Mouse (Mus musculus): ENCODE measurements at regions not wholly inside any gene's neighbourhood (a gene's known extent, or its start where the extent isn't known, plus 50 kb on each side); places are given as distances from the start of the nearest gene placed in this dataset.

DNA sequence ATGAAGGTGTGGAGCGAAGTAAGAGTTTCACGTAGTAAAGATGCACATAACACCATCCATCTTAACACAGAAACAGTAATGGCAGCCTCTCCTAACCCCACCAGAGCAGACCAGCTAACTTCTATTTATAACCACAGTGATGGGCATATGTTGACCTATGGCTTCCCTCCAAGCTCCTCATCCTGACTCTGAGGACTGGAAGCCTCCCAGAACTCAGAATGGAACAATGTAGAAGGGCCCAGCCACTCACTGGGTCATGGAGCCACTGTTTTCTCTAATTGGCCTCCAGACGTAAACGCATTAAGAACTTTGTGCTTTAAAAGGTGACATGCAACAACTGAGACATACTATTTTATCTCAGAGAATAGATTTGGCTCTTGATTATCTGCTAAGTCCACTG lies 77.0 kb downstream of the Irs2 start:
- DNase-seq (ENCODE audit: low read depth, low spot score): no peak

DNA sequence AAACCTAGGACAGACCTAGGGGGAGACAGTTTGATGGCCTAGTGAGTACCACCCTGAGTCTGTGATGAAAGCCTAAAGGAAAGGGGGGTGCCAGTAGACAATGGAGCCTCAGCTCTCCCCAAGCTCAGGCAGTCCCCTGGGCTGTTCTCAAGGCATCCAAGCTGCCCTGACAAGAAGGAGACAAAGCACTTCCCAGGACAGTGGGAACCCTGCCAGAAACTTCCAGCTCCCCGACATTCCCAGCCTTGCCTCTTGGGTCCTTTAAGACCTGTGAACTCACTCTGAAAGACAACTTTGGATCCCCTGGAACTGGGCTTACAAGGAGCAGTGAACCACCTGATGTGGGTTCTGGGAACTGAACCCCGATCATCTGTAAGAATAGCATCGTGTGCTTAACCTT lies 79.4 kb downstream of the Irs2 start:
- DNase-seq (ENCODE audit: low read depth, low spot score): no peak

DNA sequence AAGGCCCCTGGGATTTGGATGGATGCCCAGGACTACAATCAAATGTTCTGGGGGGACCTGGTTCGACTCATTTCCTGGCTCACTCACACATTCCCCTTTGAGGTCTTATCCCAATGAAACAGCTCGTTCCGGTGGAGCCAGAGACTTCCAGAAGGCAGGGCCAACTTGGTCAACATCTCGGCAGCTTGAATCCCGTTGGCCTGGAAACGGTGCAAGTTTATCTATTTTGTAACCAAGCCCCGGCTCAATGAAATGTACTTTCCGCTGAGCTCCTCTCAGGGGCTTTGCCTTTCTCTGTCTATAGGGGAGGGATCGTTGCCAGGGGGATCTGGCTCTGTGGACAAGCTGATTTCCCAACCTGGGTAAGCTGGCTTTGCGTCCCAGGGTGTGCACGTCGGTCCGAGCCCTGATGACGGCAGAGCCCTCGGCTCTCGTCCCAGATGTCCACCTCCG lies 79.9 kb downstream of the Irs2 start:
- no peak for DNase-seq (ENCODE audit: low read depth, low spot score)

DNA sequence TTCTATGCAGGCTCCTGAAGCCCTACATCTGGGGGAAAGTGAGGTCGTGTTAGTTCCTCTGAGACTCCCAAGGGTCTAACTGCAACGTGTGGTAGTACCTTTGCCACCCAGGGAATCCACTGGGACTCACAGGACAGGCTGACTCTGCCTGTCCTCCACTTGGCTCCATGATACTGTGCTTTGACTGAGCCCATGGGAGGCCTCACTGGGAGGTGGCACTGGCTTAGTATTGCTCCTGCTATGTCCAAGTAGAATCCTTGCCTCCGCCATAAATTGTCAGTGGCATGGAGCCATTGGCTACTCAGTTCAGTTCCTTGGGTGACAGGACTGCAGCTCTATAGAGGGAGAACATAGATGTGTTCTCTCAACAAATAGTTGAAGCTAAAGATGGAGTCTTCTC lies 81.1 kb downstream of the Irs2 start:
- DNase-seq (ENCODE audit: low read depth, low spot score): no peak

DNA sequence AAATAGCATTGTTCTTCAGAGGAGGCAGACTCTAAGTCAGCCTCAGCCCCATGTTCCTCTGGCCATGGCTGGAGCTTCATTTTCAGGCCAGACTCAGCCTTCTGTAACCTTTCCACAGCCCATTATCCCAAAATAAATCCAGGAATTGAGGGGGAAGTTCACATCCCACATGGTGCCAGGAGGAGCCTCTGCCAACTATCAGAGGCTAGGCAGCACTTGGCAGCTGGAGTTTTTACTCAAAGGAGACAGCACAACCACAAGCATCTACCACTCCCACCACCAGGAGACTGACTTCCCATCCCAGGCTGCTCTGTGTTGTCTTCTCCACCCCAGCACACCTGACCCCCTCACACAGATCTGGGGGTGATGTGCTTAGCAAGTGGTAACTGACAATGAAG lies 81.7 kb downstream of the Irs2 start:
- no peak for DNase-seq (ENCODE audit: low read depth, low spot score)

DNA sequence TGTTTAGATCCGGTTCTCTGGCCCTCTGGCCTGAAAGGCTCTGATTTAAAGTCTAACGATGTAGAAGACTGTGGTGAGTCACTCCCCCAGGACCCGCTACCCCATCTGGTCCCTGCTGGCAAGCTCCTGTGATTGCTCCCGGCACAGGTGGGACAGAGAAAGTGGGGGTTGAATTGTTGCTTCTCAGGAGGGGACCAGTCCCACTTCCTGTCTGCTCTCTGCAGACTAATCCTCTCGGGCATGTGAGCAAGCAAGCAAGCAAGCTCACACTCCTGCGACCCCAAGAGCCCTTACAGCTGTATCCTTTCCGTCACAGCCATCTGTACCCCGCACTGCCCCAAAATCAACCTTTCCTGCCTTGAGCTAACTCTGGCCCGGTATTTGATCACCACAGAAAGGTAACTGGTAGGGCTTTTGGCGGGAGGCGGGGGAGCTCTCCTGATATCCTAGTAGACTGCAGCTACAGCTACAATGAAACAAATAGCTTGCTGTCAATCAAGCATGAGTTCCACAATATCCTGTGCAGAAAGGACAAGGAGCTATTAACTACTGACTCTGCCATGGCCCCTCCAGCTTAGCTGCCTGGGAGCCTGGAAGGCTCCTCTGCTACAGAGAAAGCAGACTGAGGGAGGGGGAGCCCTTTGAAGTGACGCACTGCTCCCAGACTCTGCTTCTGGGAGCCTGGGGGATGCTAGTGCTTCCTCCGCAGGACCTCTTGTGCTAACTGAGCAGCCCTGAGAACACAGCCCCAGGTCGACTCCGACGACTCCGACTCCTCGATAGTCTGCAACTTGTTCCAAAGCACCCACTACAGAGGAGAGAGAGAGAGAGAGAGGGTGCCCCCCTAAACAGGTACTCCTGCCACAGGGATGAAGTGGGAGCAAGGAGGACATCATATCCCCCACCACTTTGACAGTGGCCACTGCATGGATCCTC lies 82.4 kb downstream of the Irs2 start:
- peak; percentile 50 for DNase-seq (ENCODE audit: low read depth, low spot score)

DNA sequence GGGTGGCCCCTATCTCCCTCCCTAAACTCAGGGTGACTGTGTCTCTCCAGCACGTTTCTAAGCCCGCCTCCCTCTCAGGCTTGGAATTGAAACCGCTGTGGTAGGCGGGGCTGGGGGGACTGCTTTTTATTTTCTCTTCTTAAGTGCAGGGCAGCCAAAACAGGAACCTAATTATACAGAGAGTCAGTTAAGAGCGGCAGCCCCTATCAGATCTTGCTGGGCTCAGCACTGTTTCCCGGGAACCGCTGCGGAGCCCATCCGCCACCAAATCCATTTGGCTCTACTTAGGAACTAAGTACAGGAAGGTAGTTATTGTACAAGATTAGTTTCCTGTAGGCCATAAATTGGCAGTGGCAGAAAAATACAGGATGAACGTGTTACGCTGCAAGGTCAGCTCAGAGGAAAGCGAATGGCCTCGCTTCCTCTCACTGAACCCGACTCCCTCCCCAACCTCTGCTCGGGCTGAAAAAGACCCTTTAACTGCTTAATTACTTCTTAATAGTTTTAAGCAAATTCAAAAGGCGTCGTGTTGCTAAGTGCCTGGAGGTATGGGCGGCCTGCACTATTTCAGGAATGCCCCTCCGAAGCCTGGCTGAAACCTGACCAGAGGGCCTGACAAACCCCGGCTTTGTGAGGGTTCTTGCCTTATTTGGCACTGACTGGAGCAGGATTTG lies 83.6 kb downstream of the Irs2 start:
- peak; percentile 83 for DNase-seq (ENCODE audit: low read depth, low spot score)

DNA sequence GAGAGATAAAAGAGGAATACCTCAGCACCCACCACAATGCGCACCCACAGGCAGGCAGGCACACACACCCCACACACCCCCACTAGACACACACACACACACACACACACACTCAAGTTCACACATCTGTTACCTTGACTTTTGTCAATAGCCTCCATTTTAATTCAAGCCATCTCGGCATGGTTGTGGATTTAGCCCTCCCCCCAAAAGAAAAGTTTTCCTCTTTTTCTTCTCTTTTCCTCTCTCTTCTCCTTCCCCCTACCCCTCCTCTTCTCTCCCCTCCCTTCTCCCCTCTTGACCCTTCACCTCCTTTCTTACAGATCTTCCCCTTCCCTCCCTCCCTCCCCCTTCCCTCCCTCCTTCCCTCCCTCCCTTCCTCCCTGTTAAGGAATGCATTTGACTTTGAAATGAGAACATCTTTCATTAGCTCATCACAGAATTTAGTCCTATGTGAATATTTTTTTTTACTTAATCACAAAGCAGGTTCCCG lies 84.2 kb downstream of the Irs2 start:
- DNase-seq (ENCODE audit: low read depth, low spot score): no peak

DNA sequence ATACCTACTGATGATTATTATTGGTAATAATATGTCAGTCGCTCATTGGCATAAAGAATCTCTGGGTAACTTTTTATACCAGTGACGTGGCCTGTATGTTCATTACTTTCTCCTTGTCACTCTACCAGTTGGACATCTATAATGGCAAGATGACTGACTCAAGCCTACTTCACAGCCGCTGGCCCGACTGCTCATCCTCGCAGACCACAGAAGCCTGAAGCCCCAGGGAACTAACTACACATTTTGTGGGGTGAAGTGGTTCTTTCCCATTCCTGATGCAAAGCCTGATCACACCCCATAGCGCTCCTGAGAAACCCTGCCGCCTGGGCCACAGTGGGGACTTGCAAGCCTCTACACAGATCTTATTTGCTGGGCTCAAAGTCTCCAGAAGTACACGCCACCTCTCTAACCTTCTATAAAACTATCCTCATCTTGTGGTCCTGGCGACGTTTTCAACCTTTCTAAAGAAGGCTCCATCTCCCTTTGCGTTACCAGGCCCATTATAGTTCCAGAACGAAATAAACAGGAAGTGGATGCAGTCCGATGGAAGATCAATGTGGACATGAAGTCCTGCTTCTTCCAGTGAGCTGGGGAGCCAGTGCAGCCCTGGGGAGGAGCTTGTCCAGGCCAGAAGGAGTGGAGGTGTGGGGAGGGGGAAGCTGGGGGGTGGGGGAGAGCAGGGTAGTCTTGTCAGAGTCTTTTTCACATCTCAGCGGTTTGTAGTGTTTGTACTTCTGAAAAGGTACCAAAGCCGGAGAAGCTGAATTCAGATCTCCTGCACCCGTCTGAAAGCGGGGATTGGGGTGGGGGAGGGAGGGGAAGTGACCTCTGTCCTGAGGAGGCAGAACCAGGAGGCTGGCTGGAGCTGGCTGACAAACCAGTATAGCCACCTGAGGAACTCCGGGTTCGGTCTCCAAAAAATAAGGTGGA lies 84.9 kb downstream of the Irs2 start:
- peak; percentile 56 for DNase-seq (ENCODE audit: low read depth, low spot score)

DNA sequence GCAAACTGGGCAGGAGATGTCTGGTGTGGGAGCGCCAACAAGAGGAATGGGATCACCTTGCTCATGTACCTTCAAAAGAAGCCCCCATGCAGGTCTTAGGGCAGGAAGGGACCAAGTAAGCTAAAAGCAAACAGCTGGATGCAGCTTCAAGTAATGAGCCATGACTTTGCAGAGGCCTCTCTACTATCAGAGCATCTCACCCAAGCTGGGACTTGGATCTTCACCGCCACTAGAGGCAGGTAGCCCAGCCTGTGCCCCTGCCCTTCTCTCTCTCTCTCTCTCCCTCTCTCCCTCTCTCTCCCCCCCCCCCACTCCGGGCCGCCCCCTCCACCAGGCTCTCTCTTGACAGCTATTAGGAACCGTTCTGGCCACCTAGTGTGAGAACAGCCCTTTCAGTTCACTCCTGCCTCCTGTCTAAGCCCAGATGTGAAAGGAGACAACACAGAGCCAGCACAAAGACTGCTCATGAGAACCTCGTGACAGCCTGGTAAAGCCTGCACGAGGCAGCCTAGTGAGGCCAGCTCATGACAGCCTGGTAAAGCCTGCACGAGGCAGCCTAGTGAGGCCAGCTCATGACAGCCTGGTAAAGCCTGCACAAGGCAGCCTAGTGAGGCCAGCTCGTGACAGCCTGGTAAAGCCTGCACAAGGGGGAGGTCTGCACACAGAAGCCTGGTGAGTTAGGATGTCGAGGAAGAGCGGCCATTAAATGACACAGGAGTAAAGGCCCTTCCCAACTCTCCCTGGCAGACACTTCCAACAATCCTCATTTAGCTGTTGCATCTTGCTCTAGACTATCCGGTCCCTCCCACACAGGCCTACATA lies 85.8 kb downstream of the Irs2 start:
- peak; percentile 14 for DNase-seq (ENCODE audit: low read depth, low spot score)

DNA sequence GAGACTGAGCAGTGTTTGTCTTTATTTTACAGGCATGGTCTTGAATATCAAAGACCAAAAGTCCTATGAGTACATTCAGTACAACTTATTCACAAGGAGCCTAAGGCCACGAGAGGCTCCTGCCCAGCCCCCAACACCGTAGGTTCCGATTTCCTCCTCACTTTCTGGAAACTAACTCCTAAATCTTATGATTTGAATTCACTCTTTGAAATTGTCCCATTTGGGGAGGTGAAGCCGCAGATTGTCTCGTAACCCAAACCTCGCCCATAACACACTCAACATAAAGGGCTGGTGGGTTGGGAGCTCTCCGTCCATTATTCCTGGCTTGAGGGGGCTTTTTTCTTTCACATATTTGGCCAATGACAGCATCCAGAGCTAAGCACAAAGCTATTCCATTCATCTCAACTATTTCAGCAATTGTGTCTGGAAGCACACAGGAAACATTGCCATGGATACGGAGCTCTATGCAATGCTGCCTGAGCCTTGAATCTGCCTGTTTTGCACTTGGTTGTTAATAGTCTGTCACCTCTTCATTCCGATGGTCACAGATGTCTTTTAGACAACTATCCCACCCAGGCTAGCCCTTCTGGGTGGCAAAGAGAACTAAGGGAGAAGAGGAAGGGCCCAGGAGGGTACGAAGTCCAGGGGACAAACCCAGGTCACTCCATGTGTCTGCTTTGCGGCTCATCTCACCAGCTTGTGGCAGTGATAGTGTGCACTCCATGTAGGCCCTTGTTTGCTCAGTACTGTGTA lies 86.6 kb downstream of the Irs2 start:
- DNase-seq (ENCODE audit: low read depth, low spot score): peak; percentile 72

DNA sequence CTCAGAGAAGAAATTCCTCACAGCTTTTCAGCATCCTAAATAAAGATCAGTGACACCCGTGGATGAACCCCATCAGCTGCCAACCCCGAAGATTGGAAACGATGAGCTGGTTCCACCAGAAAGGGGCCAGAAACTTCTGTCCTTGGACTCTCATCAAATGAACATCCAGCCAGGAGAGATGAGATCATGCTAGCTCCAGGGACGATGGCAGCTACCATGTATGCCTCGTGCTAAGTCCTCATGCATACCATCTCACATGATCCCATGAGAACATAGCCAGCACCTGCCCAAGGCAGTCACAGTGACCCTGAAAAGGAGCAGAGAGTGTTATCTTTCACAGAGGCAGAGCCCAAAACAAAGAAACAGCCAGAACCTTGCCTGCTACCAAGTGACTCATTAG lies 88.6 kb downstream of the Irs2 start:
- DNase-seq (ENCODE audit: low read depth, low spot score): no peak

DNA sequence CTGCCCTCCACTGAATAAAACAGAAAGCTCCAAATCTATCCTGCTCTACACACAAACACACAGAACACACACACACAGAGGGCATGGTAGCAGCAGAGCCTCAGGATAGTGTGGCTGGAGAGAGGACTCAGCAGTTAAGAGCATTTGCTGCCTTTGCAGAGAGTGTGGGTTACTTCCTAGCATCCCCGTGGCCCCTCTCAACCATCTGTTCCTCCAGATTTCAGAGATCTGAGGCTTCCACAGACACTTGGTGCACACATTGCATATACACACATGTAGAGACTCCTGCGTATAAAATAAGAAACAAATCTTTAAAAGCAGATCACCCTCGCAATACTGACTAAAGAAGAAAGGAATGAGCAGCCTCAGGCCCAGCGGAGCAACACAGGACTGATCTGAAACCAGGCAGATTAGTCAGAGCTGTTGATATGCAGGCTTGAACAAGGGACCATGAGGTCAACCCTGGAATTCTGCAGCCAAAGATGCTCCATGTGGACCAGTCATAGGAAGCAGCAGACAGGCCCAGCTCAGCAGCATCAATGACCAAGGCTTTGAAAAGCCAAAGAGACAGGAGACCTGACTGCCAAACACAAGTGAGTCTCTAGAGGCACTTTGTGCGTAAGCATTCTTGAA lies 89.7 kb downstream of the Irs2 start:
- DNase-seq (ENCODE audit: low read depth, low spot score): no peak

DNA sequence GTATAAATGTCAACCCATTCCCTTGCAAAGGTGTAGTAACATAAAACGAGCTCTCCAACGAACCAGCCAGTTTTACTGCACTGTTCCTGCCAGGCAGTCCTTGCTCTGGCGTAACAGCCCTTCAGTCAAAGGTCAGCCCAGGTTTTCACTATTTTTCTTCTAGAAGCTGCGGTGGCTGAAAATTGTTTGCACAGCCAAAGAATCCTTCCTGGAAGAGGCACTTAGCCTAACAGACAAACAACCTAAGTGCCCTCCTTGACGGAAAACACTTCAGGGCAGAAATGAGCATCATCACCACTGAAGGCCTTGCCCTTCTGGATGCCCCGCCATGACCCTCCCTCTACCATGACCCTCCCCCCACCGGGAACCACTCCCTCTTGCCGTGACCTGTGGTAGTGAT lies 93.6 kb downstream of the Irs2 start:
- DNase-seq (ENCODE audit: low read depth, low spot score): no peak

DNA sequence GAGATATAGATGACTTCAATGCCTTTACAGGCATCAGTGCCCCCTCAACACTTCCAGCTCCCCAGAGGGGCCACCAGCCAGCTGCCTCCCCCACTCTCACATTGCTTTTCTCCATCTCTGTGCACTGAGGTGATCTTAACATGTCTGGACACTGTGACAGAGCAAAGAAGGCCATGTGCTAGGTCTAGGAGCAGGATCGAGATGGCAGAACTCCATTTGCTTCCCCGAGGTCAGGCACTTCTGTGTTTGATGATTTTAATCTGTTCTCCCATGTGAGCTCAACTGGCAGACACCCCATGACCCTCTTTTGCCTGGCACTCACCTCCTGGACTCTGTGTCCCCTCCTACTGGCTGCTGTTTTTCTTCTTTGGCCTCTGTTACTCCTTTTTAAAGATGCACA lies 95.8 kb downstream of the Irs2 start:
- DNase-seq (ENCODE audit: low read depth, low spot score): no peak

DNA sequence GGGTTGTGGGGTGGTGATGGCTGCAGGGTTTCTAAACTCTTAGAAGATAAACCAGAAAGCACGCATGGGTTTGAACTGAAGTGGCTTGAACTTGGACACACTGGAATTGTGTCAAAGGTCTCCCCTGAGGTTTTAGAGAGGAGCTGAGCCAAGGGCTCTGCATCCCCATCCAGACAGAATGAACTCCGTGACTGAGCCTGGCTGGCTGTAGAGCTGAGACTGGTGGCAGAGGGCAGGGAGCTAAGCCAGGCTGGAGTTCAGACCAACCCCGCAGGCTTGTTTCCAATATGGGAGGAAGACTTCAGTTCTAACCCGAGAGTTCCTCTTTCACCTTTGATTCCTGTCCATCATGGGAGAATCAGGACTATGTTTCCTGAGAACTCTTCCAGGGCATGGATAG lies 96.9 kb downstream of the Irs2 start:
- no peak for DNase-seq (ENCODE audit: low read depth, low spot score)

DNA sequence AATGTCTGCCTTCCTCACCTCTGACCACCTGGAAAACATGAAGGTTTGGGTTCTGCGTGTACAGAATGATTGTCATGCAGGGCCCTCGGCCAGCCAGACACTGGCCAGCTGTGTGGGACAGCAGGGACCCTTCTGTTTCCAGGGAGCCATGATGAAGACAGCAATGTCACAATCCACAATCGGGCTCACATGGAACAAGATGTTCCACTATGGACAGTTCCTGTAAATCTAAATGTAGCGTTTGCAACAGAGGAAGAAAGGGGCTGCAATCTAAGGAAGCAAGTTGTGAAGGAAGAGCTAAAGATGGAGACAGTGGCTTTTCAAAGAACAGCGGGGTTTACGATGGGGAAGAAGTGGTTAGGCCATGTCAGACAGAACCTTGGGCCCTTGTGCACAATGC lies 97.3 kb downstream of the Irs2 start:
- no peak for DNase-seq (ENCODE audit: low read depth, low spot score)

DNA sequence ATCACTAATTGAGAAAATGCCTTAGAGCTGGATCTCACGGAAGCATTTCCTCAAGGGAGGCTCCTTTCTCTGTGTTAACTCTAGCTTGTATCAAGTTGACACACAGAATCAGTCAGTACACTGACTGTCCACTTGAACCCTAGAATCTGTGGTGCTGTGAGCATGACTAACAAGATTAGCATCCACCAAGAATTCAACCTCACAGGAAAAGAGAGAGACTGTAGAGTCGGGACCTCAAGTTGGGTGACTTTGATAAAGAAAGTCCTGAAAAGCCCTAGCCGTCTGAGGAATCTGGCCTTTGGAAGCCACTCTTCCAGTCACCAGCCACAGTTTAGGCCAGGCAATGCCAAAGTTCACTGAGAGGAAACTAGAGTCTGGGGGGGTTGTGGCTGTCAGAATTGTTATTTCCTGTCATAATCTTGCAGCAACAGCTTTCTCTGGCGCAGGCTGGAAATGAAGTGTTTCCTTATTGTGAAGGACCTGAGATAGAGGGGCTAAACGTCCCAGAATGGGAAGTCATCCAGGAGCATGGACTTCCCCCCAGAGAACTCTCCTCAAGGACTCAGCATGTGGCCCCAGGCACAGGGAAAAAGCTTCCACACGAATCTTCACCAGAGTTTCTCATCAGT lies 97.9 kb downstream of the Irs2 start:
- DNase-seq (ENCODE audit: low read depth, low spot score): no peak

DNA sequence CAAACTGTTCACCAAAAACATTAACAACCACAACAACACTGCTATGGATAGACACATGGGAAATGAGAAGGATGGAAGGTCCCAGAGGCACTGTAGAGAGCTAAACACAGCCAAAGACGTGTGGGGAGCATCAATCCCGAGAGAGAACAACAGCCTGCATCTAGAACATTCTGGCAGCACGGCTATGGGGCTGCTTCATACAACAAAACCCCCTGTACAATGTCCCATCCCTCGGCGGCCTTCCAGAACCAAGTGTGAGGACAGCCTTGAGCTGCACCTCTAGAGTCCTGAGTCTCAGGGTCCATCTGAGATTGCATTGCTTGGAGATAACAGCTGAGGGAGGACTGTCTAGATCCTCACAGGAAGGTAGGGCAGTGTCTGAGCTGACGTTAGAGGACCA lies 99.1 kb downstream of the Irs2 start:
- DNase-seq (ENCODE audit: low read depth, low spot score): no peak

Measured in ZHBTc4 (cell line).